ENCODE assay signal across 8 mouse cellular contexts in genomic region chr14:14012383-14013251, GRCm38 (mm10). TPM values are rescaled to one million over a fixed set of nuclear protein-coding genes. Genes with fewer than 3 reads are reported as not detected.
DNase-seq lines count a peak whose midpoint lies in the region; ATAC-seq and TF ChIP-seq lines count a peak whose summit lies in the region.

No protein-coding gene starts in this region.

- peak overlapping the region; percentile 99 for H3K9ac ChIP-seq in hindbrain, postnatal 0 days (replicated peaks; ENCODE audit: low read length)

- H3K4me1 ChIP-seq in hindbrain, postnatal 0 days (ENCODE audit: insufficient read depth, low read length), result no peaks in the 10 kb centered on the region; the same call in 1 of the 2 replicates

- intact Hi-C loops in gastrocnemius, adult 2 months (cut with DNase I), result loop anchor here (5.0 to 10.0 kb wide), 3 partner anchors 50 to 85 kb away; partner anchors contain the start of genes Atxn7 and Thoc7
- intact Hi-C loops in left cerebral cortex, adult 2 months (cut with DNase I), result loop anchor here (1.0 to 2.0 kb wide), 2 partner anchors 42 to 52 kb away; no protein-coding TSS in a partner anchor

- peak overlapping the region; percentile 97 for H3K27ac ChIP-seq in gastrocnemius, adult 2 months
- H3K27ac ChIP-seq in hindbrain, postnatal 0 days, result peak overlapping the region; percentile 99
- peak overlapping the region; percentile 95 for H3K27ac ChIP-seq in left cerebral cortex, adult 2 months
- H3K27ac ChIP-seq in macrophage, result peak overlapping the region; percentile 35; the same call in 1 of the 2 replicates

- 1% methylated on average over 75 of the region's 116 CpGs for WGBS in hindbrain, postnatal 0 days
- under 1% methylated on average over 66 of the region's 116 CpGs for WGBS in macrophage (ENCODE audit: missing documents)

- H3K36me3 ChIP-seq in hindbrain, postnatal 0 days (ENCODE audit: insufficient read depth, low read length), result no peaks in the 10 kb centered on the region
- peaks cover 3% of the 10 kb centered on the region; the same call in 1 of the 2 replicates for H3K36me3 ChIP-seq in macrophage (ENCODE audit: inconsistent target)

- peak; percentile 14; the same call in 1 of the 2 replicates for TF ChIP-seq CTCF in gastrocnemius, adult 2 months (IDR thresholded peaks at IDR 0.05)
- TF ChIP-seq CTCF in hindbrain, postnatal 0 days (IDR thresholded peaks at IDR 0.05; ENCODE audit: low read depth), result no peak
- peak; percentile 6 for TF ChIP-seq CTCF in left cerebral cortex, adult 2 months (IDR thresholded peaks at IDR 0.05)

- DNase-seq in gastrocnemius, adult 2 months, result peak; percentile 94
- DNase-seq in hindbrain, postnatal 0 days (ENCODE audit: low spot score), result peak; percentile 89
- DNase-seq in left cerebral cortex, adult 2 months (ENCODE audit: extremely low spot score in 1 of 2, low spot score in 2 of 2), result peak; percentile 84 to 86
- DNase-seq in retina, postnatal 7 days (ENCODE audit: low read depth, low spot score), result peak; percentile 54
- DNase-seq in urinary bladder, adult 18-20 months (ENCODE audit: low spot score in 2 of 2), result peak; percentile 80 to 86

- H3K79me2 ChIP-seq in macrophage (ENCODE audit: inconsistent target), result peaks cover 24% of the 10 kb centered on the region; the same call in 1 of the 2 replicates

- H3K4me3 ChIP-seq in gastrocnemius, adult 2 months, result peak overlapping the region; percentile 77
- H3K4me3 ChIP-seq in hindbrain, postnatal 0 days (ENCODE audit: low read length), result peak overlapping the region; percentile 90
- peak overlapping the region; percentile 83 for H3K4me3 ChIP-seq in left cerebral cortex, adult 2 months
- H3K4me3 ChIP-seq in macrophage (ENCODE audit: inconsistent target), result peak overlapping the region; percentile 50

- ATAC-seq in activated CD4-positive, CD25-positive, alpha-beta regulatory T cell, adult 4 months, result peak; percentile 87
- ATAC-seq in common myeloid progenitor, adult 5-6 weeks (replicated peaks; ENCODE audit: low read depth, poor library complexity, severe bottlenecking), result peak; percentile 91
- ATAC-seq in hindbrain, postnatal 0 days, result peak; percentile 89

- H3K27me3 ChIP-seq in hindbrain, postnatal 0 days (ENCODE audit: insufficient read depth, low read length), result no peaks in the 10 kb centered on the region

- no peaks in the 10 kb centered on the region for H3K9me3 ChIP-seq in hindbrain, postnatal 0 days (ENCODE audit: low read length)

- peak overlapping the region; percentile 94 for H3K4me2 ChIP-seq in hindbrain, postnatal 0 days (ENCODE audit: low read depth, low read length)

RNA-seq across cellular contexts. Expression of gene Thoc7, which starts 51.0 kb away (rescaled TPM):
- polyA plus RNA-seq in activated CD4-positive, CD25-positive, alpha-beta regulatory T cell, adult 4 months (2017; shearing (Covaris generic)), result 100 to 1,000 TPM; 129 to 167 TPM
- total RNA-seq in common myeloid progenitor, adult 5-6 weeks (2017), result 254 and 263 TPM in 2 replicates
- total RNA-seq in gastrocnemius, adult 2 months (2021), result 100 to 1,000 TPM; 125 to 155 TPM
- 38.1 and 46.5 TPM in 2 replicates for total RNA-seq in hindbrain, postnatal 0 days (2014; rRNA removed)
- polyA plus RNA-seq in hindbrain, postnatal 0 days (2015; fragmentation: Nextera tagmentation; extraction: Ambion mirVana), result 211 and 226 TPM in 2 replicates
- 100 to 1,000 TPM in 1 of 2 experiments, 10 to 100 TPM in 1; 90.3 to 106 TPM for total RNA-seq in left cerebral cortex, adult 2 months (2021)
- 10 to 100 TPM; 12.0 to 65.8 (median 37.3) TPM for total RNA-seq in macrophage (2018; cell fraction: chromatin; rRNA removed)
- 10 to 100 TPM; 32.8 to 52.8 (median 43.9) TPM for total RNA-seq in macrophage (2018; cell fraction: cytosol; rRNA removed)
- 10 to 100 TPM; 16.5 to 49.9 (median 30.2) TPM for total RNA-seq in macrophage (2018; cell fraction: nucleus; rRNA removed)
- polyA plus RNA-seq in macrophage (2018), result 53.9 to 80.8 TPM (median 66.8 TPM) in 3 replicates

RNA-seq across cellular contexts. Expression of gene Atxn7, which starts 51.4 kb away (rescaled TPM):
- polyA plus RNA-seq in activated CD4-positive, CD25-positive, alpha-beta regulatory T cell, adult 4 months (2017; shearing (Covaris generic)), result 10 to 100 TPM; 10.9 to 13.3 TPM
- total RNA-seq in common myeloid progenitor, adult 5-6 weeks (2017), result 19.3 and 30.0 TPM in 2 replicates
- 10 to 100 TPM; 18.1 to 20.5 TPM for total RNA-seq in gastrocnemius, adult 2 months (2021)
- total RNA-seq in hindbrain, postnatal 0 days (2014; rRNA removed), result 9.4 and 11.7 TPM in 2 replicates
- 2.9 and 3.6 TPM in 2 replicates for polyA plus RNA-seq in hindbrain, postnatal 0 days (2015; fragmentation: Nextera tagmentation; extraction: Ambion mirVana)
- 10 to 100 TPM; 25.8 to 32.9 TPM for total RNA-seq in left cerebral cortex, adult 2 months (2021)
- total RNA-seq in macrophage (2018; cell fraction: chromatin; rRNA removed), result 100 to 1,000 TPM in 15 of 26 experiments, 10 to 100 TPM in 11; 71.0 to 143 (median 103) TPM
- total RNA-seq in macrophage (2018; cell fraction: cytosol; rRNA removed), result 10 to 100 TPM in 24 of 26 experiments, 1 to 10 TPM in 2; 6.9 to 19.0 (median 13.3) TPM
- 10 to 100 TPM; 37.4 to 98.6 (median 69.4) TPM for total RNA-seq in macrophage (2018; cell fraction: nucleus; rRNA removed)
- 6.2 to 10.2 TPM (median 6.7 TPM) in 3 replicates for polyA plus RNA-seq in macrophage (2018)

Comparison
In these comparisons a context has a peak if more than half of its experiments do, and no peak if none do; other contexts are left out.
1. Peak in every context shown above with its lines: DNase-seq, ATAC-seq, H3K4me3 ChIP-seq and H3K27ac ChIP-seq.
2. H3K27ac ChIP-seq: peak in every context shown above with its lines; median percentile 99 in hindbrain, postnatal 0 days; 97 in gastrocnemius, adult 2 months; 95 in left cerebral cortex, adult 2 months; 35 in macrophage.